Mouse (Mus musculus): ENCODE data around the gene Nop14. TPM values are rescaled to one million over a fixed set of nuclear protein-coding genes. Genes with fewer than 3 reads are reported as not detected.

Nop14 gene
- polyA plus RNA-seq, 1 experiment from 2014 or later: 21.2 TPM

DNA sequence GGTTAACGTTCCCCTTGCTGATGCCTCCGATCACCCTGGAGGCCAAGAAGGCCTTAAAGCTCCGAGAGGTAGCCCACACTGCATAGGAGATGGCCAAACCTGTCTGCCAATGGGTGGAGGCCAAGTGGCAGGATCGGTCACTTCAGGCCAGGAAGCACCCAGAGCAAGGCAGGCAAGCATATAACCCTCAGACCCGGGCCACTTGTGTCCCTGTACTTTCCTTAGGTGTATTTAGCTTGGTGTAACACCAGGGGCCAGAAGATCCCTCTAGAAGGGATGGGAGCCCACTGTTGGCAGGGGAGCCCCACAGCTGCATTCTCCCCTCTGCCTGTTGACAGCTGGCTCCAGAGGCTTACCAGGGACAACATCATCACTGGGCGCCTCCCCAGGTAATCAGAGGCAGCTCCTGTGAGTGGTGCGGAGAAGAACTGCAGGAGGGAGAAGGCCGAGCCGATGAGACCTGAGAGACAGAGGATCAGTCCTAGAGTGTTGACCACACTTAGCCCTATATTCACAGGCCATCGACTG is 24.2 kb downstream of the Nop14 start:
- no peak for ATAC-seq (ENCODE audit: low read depth)
- peak overlapping the region; percentile 82 for H3K4me2 ChIP-seq (ENCODE audit: low read depth, low read length)

DNA sequence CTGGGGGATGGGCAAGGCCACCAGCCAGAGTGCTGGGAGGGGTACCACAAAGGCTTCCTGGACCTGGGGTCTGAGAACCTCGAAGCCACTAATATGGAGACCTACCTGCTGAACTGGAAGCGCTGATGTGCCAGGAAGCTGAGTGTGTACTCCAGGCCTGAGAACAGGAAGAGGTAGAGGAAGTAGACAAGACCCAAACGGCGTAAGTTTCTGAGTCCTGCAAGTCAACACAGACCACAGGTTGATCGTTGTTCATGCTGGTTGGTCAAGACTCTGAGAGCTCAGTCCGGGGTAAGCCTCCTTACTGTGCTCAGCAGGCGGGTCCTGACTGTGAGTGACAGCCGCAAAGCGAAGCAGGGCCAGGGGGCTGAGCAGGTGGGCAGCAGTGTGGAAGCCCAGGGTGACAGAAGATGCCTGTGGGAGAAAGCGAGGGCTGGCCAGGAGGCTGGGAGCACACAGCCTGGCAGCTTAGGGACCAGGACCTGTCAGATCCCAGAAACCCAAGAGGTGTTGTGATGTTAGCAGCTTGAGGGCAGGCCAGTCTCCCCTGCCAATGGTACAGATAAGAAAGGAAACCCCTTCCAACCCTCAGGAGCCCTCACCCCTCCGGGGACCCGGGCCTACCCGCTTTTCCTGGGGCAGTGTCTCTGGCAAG is 25.1 kb downstream of the Nop14 start:
- H3K4me2 ChIP-seq (ENCODE audit: low read depth, low read length): no peak overlapping the region
- no peak overlapping the region for H3K4me3 ChIP-seq (ENCODE audit: low read depth, low read length)
- 91% methylated on average over 13 of the region's 13 CpGs for WGBS
- H3K36me3 ChIP-seq (ENCODE audit: control insufficient read depth, insufficient read depth, low read length): peaks cover 34% of the 10 kb centered on the region
- no peak overlapping the region for H3K9ac ChIP-seq (replicated peaks; ENCODE audit: low read depth, low read length)
- peaks cover 8% of the 10 kb centered on the region for H3K4me1 ChIP-seq (ENCODE audit: control insufficient read depth, insufficient read depth, low read length)
- ATAC-seq (ENCODE audit: low read depth): no peak
- H3K27me3 ChIP-seq (ENCODE audit: control insufficient read depth, insufficient read depth, low read length): no peaks in the 10 kb centered on the region
- H3K27ac ChIP-seq (ENCODE audit: low read depth, low read length): no peak overlapping the region
- no peaks in the 10 kb centered on the region for H3K9me3 ChIP-seq (ENCODE audit: control insufficient read depth, low read length)

More for the DNA sequence above, 24.2 kb downstream of the Nop14 start:
- peak overlapping the region; percentile 13; the same call in 1 of the 2 replicates for H3K9ac ChIP-seq (replicated peaks; ENCODE audit: low read depth, low read length)
- H3K27ac ChIP-seq (ENCODE audit: low read depth, low read length): no peak overlapping the region; the same call in 1 of the 2 replicates
- WGBS: 66% methylated on average over 10 of the region's 10 CpGs
- peak overlapping the region; percentile 50; the same call in 1 of the 2 replicates for H3K4me3 ChIP-seq (ENCODE audit: low read depth, low read length)
- H3K4me1 ChIP-seq (ENCODE audit: control insufficient read depth, insufficient read depth, low read length): peaks cover 8% of the 10 kb centered on the region
- peaks cover 26% of the 10 kb centered on the region for H3K36me3 ChIP-seq (ENCODE audit: control insufficient read depth, insufficient read depth, low read length)
- no peaks in the 10 kb centered on the region for H3K9me3 ChIP-seq (ENCODE audit: control insufficient read depth, low read length)
- H3K27me3 ChIP-seq (ENCODE audit: control insufficient read depth, insufficient read depth, low read length): no peaks in the 10 kb centered on the region

DNA sequence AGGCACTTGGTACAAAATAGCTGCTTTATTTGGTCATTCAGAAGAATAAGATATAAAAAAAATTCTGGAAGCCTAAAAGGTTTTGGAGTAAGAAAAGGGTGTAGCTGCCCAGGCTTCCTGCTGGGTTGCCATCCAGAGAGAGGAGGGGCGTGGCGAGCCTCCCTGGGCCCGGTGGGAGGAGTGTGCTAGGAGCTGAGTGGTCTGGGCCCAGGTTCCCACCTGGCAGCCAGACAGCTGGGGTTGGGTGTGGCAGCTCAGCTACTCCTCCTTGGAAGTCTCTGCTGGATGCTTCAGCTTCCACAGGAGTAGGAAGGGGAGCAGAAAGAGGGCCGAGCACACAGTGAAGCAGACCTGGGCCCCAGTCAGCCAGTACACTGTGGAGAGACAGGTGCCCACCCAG is 26.3 kb downstream of the Nop14 start:
- ATAC-seq (ENCODE audit: low read depth): no peak
- Histone ChIP-seq H3K4me1 (ENCODE audit: control insufficient read depth, insufficient read depth, low read length) (peaks cover 8% of the 10 kb centered on the region), H3K9me3 (ENCODE audit: control insufficient read depth, low read length) (no peaks in the 10 kb centered on the region), H3K4me3 (ENCODE audit: low read depth, low read length) (no peak overlapping the region), H3K27ac (ENCODE audit: low read depth, low read length) (no peak overlapping the region), H3K4me2 (ENCODE audit: low read depth, low read length) (no peak overlapping the region), H3K27me3 (ENCODE audit: control insufficient read depth, insufficient read depth, low read length) (no peaks in the 10 kb centered on the region), H3K9ac (replicated peaks; ENCODE audit: low read depth, low read length) (no peak overlapping the region), H3K36me3 (ENCODE audit: control insufficient read depth, insufficient read depth, low read length) (peaks cover 39% of the 10 kb centered on the region)
- 83% methylated on average over 4 of the region's 4 CpGs for WGBS

DNA sequence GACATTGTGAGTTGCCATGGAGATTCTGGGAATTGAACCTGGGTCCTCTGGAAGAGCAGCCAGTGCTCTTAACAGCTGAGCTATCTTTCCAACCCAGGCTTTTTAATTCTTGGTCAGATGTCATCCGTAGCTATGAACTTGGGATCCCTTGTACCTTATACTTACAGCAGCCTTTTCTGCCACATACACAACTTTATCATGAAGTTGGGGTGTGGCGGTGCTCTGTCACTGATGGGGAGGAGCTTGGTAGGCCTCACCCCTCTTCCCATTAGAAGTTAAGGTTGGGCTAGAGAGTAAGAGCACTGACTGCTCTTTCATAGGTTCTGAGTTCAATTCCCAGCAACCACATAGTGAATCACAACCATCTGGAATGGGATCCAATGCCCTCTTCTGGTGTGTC is 27.0 kb downstream of the Nop14 start:
- Histone ChIP-seq H3K27ac (ENCODE audit: low read depth, low read length) (no peak overlapping the region), H3K9ac (replicated peaks; ENCODE audit: low read depth, low read length) (no peak overlapping the region), H3K4me2 (ENCODE audit: low read depth, low read length) (no peak overlapping the region), H3K27me3 (ENCODE audit: control insufficient read depth, insufficient read depth, low read length) (no peaks in the 10 kb centered on the region), H3K9me3 (ENCODE audit: control insufficient read depth, low read length) (no peaks in the 10 kb centered on the region), H3K4me1 (ENCODE audit: control insufficient read depth, insufficient read depth, low read length) (peaks cover 8% of the 10 kb centered on the region), H3K4me3 (ENCODE audit: low read depth, low read length) (no peak overlapping the region), H3K36me3 (ENCODE audit: control insufficient read depth, insufficient read depth, low read length) (peaks cover 43% of the 10 kb centered on the region)
- WGBS: 97% methylated on average over 2 of the region's 2 CpGs
- no peak for ATAC-seq (ENCODE audit: low read depth)

DNA sequence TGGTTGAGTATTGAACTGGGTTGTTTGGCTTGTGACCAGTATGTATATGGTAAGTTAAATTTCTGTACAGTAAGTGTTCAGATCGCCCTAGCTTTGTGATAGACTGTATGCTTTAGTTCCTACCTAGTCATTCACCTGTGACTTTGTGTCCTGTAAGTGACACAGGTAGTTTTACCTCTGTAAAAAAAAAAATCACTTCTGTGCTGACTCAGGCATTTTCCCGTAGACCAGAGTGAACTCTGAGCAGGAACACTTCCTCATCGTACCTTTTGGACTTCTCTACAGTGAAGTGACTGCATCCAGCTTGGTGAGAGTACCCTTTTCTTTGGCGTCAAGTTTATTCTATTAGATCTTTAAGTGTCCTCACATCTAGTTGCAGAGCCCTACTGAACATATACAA is 50.0 kb downstream of the Nop14 start:
- H3K4me3 ChIP-seq (ENCODE audit: low read depth, low read length): no peak overlapping the region
- no peak for ATAC-seq (ENCODE audit: low read depth)
- WGBS: 94% methylated on average over 4 of the region's 4 CpGs

DNA sequence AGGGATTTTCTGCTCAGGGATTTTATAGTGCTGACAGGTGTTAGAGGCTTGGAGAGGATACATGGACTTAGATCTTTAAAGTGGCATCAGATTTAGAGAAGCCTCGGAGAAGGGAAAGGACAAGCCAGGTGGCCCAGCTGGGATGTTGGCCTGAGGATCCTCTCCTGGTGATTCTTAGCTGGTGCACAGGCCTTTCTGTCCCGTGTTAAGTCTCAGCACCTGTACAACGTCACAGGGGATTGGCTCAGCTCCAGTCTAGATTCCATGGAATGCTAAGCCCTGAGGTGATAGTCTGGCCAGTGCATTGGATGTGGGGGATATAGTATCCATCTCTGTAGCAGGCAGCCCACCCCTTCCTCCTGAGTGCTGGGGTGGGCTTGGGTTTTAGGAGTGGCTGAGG is 51.7 kb downstream of the Nop14 start:
- Histone ChIP-seq H3K4me3 (ENCODE audit: low read depth, low read length) (no peak overlapping the region), H3K9ac (replicated peaks; ENCODE audit: low read depth, low read length) (no peak overlapping the region), H3K36me3 (ENCODE audit: control insufficient read depth, insufficient read depth, low read length) (peaks cover 38% of the 10 kb centered on the region), H3K27me3 (ENCODE audit: control insufficient read depth, insufficient read depth, low read length) (no peaks in the 10 kb centered on the region), H3K4me2 (ENCODE audit: low read depth, low read length) (no peak overlapping the region), H3K27ac (ENCODE audit: low read depth, low read length) (no peak overlapping the region), H3K9me3 (ENCODE audit: control insufficient read depth, low read length) (no peaks in the 10 kb centered on the region), H3K4me1 (ENCODE audit: control insufficient read depth, insufficient read depth, low read length) (no peaks in the 10 kb centered on the region)
- no peak for ATAC-seq (ENCODE audit: low read depth)
- WGBS: 89% methylated on average over 3 of the region's 3 CpGs

More for the DNA sequence above, 50.0 kb downstream of the Nop14 start:
- Histone ChIP-seq H3K27me3 (ENCODE audit: control insufficient read depth, insufficient read depth, low read length) (no peaks in the 10 kb centered on the region), H3K27ac (ENCODE audit: low read depth, low read length) (no peak overlapping the region), H3K4me1 (ENCODE audit: control insufficient read depth, insufficient read depth, low read length) (no peaks in the 10 kb centered on the region), H3K36me3 (ENCODE audit: control insufficient read depth, insufficient read depth, low read length) (peaks cover 48% of the 10 kb centered on the region), H3K9ac (replicated peaks; ENCODE audit: low read depth, low read length) (no peak overlapping the region), H3K4me2 (ENCODE audit: low read depth, low read length) (no peak overlapping the region), H3K9me3 (ENCODE audit: control insufficient read depth, low read length) (no peaks in the 10 kb centered on the region)

DNA sequence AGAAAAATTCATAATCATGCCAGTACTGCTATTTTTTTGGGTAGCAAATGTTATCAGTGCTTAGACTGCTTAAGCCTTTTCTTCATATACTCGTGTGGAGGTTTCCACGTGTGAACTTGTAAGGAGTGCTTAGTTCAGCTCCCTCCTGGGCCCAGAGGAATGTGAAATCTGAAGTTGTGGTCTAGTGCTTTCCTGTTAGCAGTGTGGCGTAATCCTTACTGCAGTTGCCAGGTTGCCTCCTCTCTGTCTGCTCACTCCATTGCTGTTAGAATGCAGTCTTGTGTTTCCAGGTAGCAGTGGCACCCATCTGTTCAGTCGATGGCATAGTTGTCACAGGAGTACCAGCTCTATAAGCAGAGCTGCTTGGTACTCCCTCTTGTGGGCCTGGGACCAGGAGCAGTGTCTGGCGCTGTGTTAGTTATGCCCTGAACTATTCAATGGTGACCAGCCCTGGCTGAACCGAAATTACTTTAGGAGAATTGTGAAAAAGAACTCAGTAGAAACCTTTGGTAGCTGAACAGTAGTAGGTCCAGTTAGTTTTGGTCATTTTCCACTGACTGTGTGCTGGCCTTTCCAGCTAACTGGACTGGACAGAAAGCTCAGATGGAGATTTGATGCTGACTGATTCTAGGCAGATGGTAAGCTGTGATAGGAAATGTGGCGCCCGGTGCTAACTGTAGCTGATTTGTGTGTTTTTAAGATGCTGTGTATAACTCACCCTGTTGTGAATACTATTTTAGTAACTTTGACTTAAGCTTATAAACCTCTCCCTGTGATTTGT is 52.7 kb downstream of the Nop14 start:
- H3K4me3 ChIP-seq (ENCODE audit: low read depth, low read length): no peak overlapping the region
- no peak for ATAC-seq (ENCODE audit: low read depth)
- no peaks in the 10 kb centered on the region for H3K27me3 ChIP-seq (ENCODE audit: control insufficient read depth, insufficient read depth, low read length)
- no peak overlapping the region for H3K27ac ChIP-seq (ENCODE audit: low read depth, low read length)
- H3K9me3 ChIP-seq (ENCODE audit: control insufficient read depth, low read length): no peaks in the 10 kb centered on the region
- H3K4me1 ChIP-seq (ENCODE audit: control insufficient read depth, insufficient read depth, low read length): no peaks in the 10 kb centered on the region
- 87% methylated on average over 8 of the region's 8 CpGs for WGBS
- no peak overlapping the region for H3K4me2 ChIP-seq (ENCODE audit: low read depth, low read length)
- peaks cover 38% of the 10 kb centered on the region for H3K36me3 ChIP-seq (ENCODE audit: control insufficient read depth, insufficient read depth, low read length)
- H3K9ac ChIP-seq (replicated peaks; ENCODE audit: low read depth, low read length): no peak overlapping the region

DNA sequence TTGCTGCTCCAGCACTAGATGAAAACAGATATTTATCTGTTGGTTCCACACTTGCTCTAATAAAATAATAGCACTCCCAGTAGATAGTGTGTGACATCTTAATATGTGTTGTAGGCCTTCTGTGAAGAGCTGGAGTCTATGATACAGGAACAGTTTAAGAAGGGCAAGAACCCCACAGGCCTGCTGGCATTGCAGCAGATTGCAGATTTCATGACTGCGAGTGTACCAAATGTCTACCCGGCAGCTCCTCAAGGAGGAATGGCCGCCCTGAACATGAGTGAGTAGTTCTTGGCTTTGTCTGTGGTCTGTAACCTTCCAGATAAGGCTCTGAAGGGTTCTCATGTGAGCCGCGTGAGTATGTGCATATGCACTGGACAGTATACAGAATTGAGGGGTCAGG is 55.4 kb downstream of the Nop14 start:
- no peak overlapping the region for H3K4me3 ChIP-seq (ENCODE audit: low read depth, low read length)
- H3K36me3 ChIP-seq (ENCODE audit: control insufficient read depth, insufficient read depth, low read length): peaks cover 28% of the 10 kb centered on the region
- WGBS: 96% methylated on average over 5 of the region's 5 CpGs
- no peaks in the 10 kb centered on the region for H3K27me3 ChIP-seq (ENCODE audit: control insufficient read depth, insufficient read depth, low read length)
- no peaks in the 10 kb centered on the region for H3K4me1 ChIP-seq (ENCODE audit: control insufficient read depth, insufficient read depth, low read length)
- ATAC-seq (ENCODE audit: low read depth): no peak
- H3K4me2 ChIP-seq (ENCODE audit: low read depth, low read length): no peak overlapping the region
- H3K9me3 ChIP-seq (ENCODE audit: control insufficient read depth, low read length): no peaks in the 10 kb centered on the region
- H3K9ac ChIP-seq (replicated peaks; ENCODE audit: low read depth, low read length): no peak overlapping the region
- H3K27ac ChIP-seq (ENCODE audit: low read depth, low read length): no peak overlapping the region

DNA sequence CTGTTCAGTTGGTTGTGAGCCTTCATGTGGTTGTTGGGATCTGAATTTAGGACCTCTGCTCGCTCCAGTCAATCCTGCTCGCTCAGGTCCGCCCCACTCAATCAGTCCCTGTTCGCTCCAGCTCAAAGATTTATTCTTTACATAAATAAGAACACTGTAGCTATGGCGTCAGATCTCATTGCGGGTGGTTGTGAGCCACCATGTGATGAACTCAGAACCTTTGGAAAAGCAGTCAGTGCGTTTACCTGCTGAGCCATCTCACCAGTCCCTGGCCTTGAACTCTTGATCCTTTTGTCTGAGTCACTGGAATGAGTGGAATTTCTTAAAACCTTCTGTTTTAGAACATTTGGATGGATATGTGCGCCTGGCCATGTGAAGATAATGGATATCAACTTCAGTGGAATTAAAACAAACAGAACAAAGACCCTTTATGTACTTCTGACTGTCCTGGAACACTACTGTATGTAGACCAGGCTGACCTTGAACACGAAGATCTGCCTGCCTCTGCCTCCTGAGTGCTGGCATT is 66.7 kb downstream of the Nop14 start:
- H3K27ac ChIP-seq (ENCODE audit: low read depth, low read length): no peak overlapping the region
- H3K4me2 ChIP-seq (ENCODE audit: low read depth, low read length): no peak overlapping the region
- no peaks in the 10 kb centered on the region for H3K27me3 ChIP-seq (ENCODE audit: control insufficient read depth, insufficient read depth, low read length)
- 0 out of 2 replicates have a peak, but pooled peaks cover 3% of the 10 kb centered on the region for H3K4me1 ChIP-seq (ENCODE audit: control insufficient read depth, insufficient read depth, low read length)
- no peak for ATAC-seq (ENCODE audit: low read depth)
- WGBS: 95% methylated on average over 9 of the region's 9 CpGs
- no peaks in the 10 kb centered on the region for H3K9me3 ChIP-seq (ENCODE audit: control insufficient read depth, low read length)
- H3K4me3 ChIP-seq (ENCODE audit: low read depth, low read length): no peak overlapping the region
- H3K9ac ChIP-seq (replicated peaks; ENCODE audit: low read depth, low read length): no peak overlapping the region
- peaks cover 7% of the 10 kb centered on the region; the same call in 1 of the 2 replicates for H3K36me3 ChIP-seq (ENCODE audit: control insufficient read depth, insufficient read depth, low read length)

Data from neural tube, embryonic 14.5 days (tissue).